Mouse (Mus musculus) hindbrain, postnatal 0 days (tissue): ENCODE data around the gene Shb. TPM values are rescaled to one million over a fixed set of nuclear protein-coding genes. Genes with fewer than 3 reads are reported as not detected.
A peak's percentile ranks its signal among the peaks of the same experiment; 100 is the strongest.

Source experiments
- ATAC-seq: fragments of 200-750 bp; cut with Nextera tagmentation; 2 replicates; pipeline ENCODE4 v1.8.0; 2017; ENCODE audit warnings: mild to moderate bottlenecking, moderate TSS enrichment, moderate library complexity
- DNase-seq: peaks from one replicate; pipeline ENCODE4 v3.0.0-alpha.2; 2015; ENCODE audit warnings: low spot score
- H3K27ac ChIP-seq: fragments of 300-500 bp; sonication (generic); 2 replicates; pipeline ENCODE4 v1.5.1; 2014; ENCODE audit warnings: mild to moderate bottlenecking
- H3K27me3 ChIP-seq: fragments of 300-500 bp; sonication (generic); 2 replicates; pipeline ENCODE4 v1.6.1; 2014; ENCODE audit warnings: low read length, mixed read lengths; ENCODE audit not compliant: insufficient read depth
- H3K36me3 ChIP-seq: fragments of 300-500 bp; sonication (generic); 2 replicates; pipeline ENCODE4 v1.6.1; 2014; ENCODE audit warnings: low read length, mixed read lengths; ENCODE audit not compliant: insufficient read depth
- H3K4me1 ChIP-seq: fragments of 300-500 bp; sonication (generic); 2 replicates; pipeline ENCODE4 v1.6.1; 2014; ENCODE audit warnings: antibody characterized with exemption, low read length, mixed read lengths; ENCODE audit not compliant: insufficient read depth
- H3K4me2 ChIP-seq: fragments of 300-500 bp; sonication (generic); 2 replicates; pipeline ENCODE4 v1.6.1; 2014; ENCODE audit warnings: low read depth, mild to moderate bottlenecking, low read length, moderate library complexity, mixed read lengths
- H3K4me3 ChIP-seq: fragments of 300-500 bp; sonication (generic); 2 replicates; pipeline ENCODE4 v1.5.1; 2014; ENCODE audit warnings: low read length
- H3K9ac ChIP-seq: fragments of 300-500 bp; sonication (generic); replicated peaks from 2 replicates; pipeline ENCODE4 v1.6.1; 2014; ENCODE audit warnings: mild to moderate bottlenecking, low read length, moderate library complexity, mixed read lengths
- H3K9me3 ChIP-seq: fragments of 300-500 bp; sonication (generic); 2 replicates; pipeline ENCODE4 v1.6.1; 2016; ENCODE audit warnings: low read length, mixed read lengths
- CTCF ChIP-seq: IDR thresholded peaks from 2 replicates; pipeline ENCODE4 v1.5.1; 2016; ENCODE audit warnings: antibody characterized with exemption, control low read depth, low read depth
- WGBS: fragments of 180-500 bp; shearing (Covaris S2); extraction: QIAGEN DNeasy Blood & Tissue Kit; methylation state at CpG from one replicate; pipeline ENCODE4 v1.1.7; 2014; 5-methylcytosine and 5-hydroxymethylcytosine counted together
- polyA plus RNA-seq: library from polyadenylated mRNA; unstranded; fragments of >200 nt; fragmentation: Nextera tagmentation; extraction: Ambion mirVana; gene quantifications from 2 replicates; pipeline ENCODE4 v1.2.1, GENCODE M21; 2015
- total RNA-seq: library from RNA; depleted of rRNA; stranded (reverse); fragments of >200 nt; gene quantifications from 2 replicates; pipeline ENCODE4 v1.2.3, GENCODE M21; 2014

Gene Shb
- total and polyA plus RNA-seq, 2 experiments from 2014 or later = 6.1 to 33.6 TPM

- TF ChIP-seq CTCF = peak; percentile 26
- H3K27me3 ChIP-seq = no peaks in the 10 kb centered on the region
- no peaks in the 10 kb centered on the region for H3K9me3 ChIP-seq
- ATAC-seq = no peak
- H3K27ac ChIP-seq = no peak overlapping the region
- DNase-seq = peak; percentile 35
- H3K4me1 ChIP-seq = peaks cover 10% of the 10 kb centered on the region; the same call in 1 of the 2 replicates
- H3K4me3 ChIP-seq = peak overlapping the region; percentile 77
- peak overlapping the region; percentile 72 for H3K9ac ChIP-seq
- H3K4me2 ChIP-seq = peak overlapping the region; percentile 83
- 77% methylated on average over 2 of the region's 2 CpGs for WGBS
- no peaks in the 10 kb centered on the region for H3K36me3 ChIP-seq
Observed at GRCm38 (mm10) chr4:45527562-45528354, 4.5 kb downstream of the Shb start.

GRCm38 (mm10) chr4:45526846-45527561 lies 5.3 kb downstream of the Shb start:
- Histone ChIP-seq H3K9ac (no peak overlapping the region), H3K4me1 (peaks cover 12% of the 10 kb centered on the region; the same call in 1 of the 2 replicates), H3K4me2 (peak overlapping the region; percentile 83), H3K27me3 (no peaks in the 10 kb centered on the region), H3K27ac (no peak overlapping the region), H3K36me3 (no peaks in the 10 kb centered on the region), H3K9me3 (no peaks in the 10 kb centered on the region), H3K4me3 (peak overlapping the region; percentile 77; the same call in 1 of the 2 replicates)
- WGBS = 80% methylated on average over 2 of the region's 2 CpGs
- ATAC-seq = no peak
- no peak for TF ChIP-seq CTCF
- DNase-seq = no peak

- WGBS = 52% methylated on average over 3 of the region's 3 CpGs
- H3K4me1 ChIP-seq = peaks cover 12% of the 10 kb centered on the region; the same call in 1 of the 2 replicates
Observed at GRCm38 (mm10) chr4:45526175-45526574, 6.1 kb downstream of the Shb start.

DNA sequence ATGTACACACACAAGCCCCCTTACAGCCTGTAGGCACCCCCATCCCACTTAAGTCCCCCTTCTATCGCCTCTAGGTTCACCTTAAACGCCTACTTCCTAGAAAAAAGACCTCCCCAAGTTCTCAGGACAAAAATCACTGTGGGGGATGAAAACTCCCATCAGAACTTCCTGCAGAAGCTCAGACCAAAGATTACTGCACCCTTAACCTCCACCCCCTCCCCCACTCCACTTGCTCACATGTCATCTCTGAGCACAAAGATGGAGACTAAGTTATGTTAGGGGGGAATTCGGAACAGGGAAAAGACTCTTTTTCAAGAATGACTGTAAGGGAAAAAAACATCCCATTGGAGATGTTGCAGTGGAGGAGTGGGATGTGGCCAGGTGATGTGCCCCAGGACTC lies 6.7 kb downstream of the Shb start:
- no peak overlapping the region; the same call in 1 of the 2 replicates for H3K4me2 ChIP-seq
- no peak for ATAC-seq
- no peaks in the 10 kb centered on the region for H3K27me3 ChIP-seq
- no peak overlapping the region for H3K4me3 ChIP-seq
- H3K9ac ChIP-seq = no peak overlapping the region
- WGBS = 94% methylated on average over 3 of the region's 3 CpGs
- DNase-seq = no peak
- no peaks in the 10 kb centered on the region for H3K36me3 ChIP-seq
- H3K4me1 ChIP-seq = peaks cover 12% of the 10 kb centered on the region; the same call in 1 of the 2 replicates
- TF ChIP-seq CTCF = no peak
- no peaks in the 10 kb centered on the region for H3K9me3 ChIP-seq
- H3K27ac ChIP-seq = no peak overlapping the region

More at GRCm38 (mm10) chr4:45526175-45526574, 6.1 kb downstream of the Shb start:
- Histone ChIP-seq H3K27me3 (no peaks in the 10 kb centered on the region), H3K27ac (no peak overlapping the region), H3K9me3 (no peaks in the 10 kb centered on the region), H3K9ac (no peak overlapping the region), H3K4me2 (peak overlapping the region; percentile 21; the same call in 1 of the 2 replicates), H3K4me3 (no peak overlapping the region), H3K36me3 (no peaks in the 10 kb centered on the region)
- DNase-seq (no peak), ATAC-seq (no peak)
- no peak for TF ChIP-seq CTCF

DNA sequence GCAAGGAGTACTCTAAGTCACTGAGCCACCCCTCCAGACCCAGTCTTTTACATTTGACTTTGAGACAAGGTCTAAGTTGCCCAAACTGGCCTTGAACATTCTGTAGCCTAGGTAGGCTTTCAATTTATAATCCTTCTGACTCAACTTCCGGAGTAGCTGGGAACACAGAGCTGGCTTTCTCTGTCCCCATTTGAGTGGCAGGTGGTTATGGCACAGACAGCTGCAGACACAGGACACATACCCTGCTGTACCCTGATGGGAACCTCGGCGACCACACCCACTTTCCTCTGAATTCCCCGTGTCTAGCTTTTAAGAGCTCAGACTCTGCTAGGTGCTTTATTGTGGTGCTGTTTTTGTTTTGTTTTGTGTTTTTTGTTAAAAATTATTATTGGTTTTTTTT lies 7.7 kb downstream of the Shb start:
- Histone ChIP-seq H3K9ac (no peak overlapping the region), H3K27ac (no peak overlapping the region), H3K4me2 (no peak overlapping the region), H3K4me3 (no peak overlapping the region), H3K9me3 (no peaks in the 10 kb centered on the region), H3K27me3 (no peaks in the 10 kb centered on the region), H3K36me3 (no peaks in the 10 kb centered on the region), H3K4me1 (peaks cover 12% of the 10 kb centered on the region; the same call in 1 of the 2 replicates)
- no peak for DNase-seq
- WGBS = 85% methylated on average over 4 of the region's 4 CpGs
- ATAC-seq = no peak
- TF ChIP-seq CTCF = no peak

DNA sequence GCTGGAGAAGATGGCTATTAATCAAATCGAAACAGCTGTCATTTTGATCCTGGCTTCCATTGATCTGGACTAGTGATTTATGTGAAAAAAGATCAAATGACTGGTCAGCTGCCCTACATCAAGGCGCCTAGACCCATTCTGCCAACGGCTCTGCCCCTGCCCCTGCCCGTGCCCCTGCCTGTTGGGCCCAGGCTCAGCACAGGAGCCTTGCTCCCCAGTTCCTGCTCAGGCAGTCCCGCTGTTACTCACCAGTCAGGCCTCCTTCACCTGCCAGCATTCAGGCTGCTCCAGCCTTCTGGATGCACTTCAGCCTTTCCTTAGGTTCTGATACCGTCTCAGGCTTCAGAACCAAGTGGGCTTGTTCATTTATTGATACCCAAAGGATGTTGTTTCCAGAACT lies 8.9 kb downstream of the Shb start:
- no peak overlapping the region for H3K27ac ChIP-seq
- H3K4me1 ChIP-seq = peaks cover 11% of the 10 kb centered on the region; the same call in 1 of the 2 replicates
- no peak overlapping the region for H3K9ac ChIP-seq
- H3K4me2 ChIP-seq = no peak overlapping the region
- H3K9me3 ChIP-seq = no peaks in the 10 kb centered on the region
- ATAC-seq (no peak), DNase-seq (no peak)
- no peak overlapping the region for H3K4me3 ChIP-seq
- H3K27me3 ChIP-seq = no peaks in the 10 kb centered on the region
- no peak for TF ChIP-seq CTCF
- no peaks in the 10 kb centered on the region for H3K36me3 ChIP-seq
- 75% methylated on average over 6 of the region's 6 CpGs for WGBS
